Mouse (Mus musculus): Measurements from ENCODE around the gene Prima1. TPM values are rescaled to one million over a fixed set of nuclear protein-coding genes. Genes with fewer than 3 reads are reported as not detected.

The Prima1 gene
- polyA plus RNA-seq, 1 experiment = not detected

DNA sequence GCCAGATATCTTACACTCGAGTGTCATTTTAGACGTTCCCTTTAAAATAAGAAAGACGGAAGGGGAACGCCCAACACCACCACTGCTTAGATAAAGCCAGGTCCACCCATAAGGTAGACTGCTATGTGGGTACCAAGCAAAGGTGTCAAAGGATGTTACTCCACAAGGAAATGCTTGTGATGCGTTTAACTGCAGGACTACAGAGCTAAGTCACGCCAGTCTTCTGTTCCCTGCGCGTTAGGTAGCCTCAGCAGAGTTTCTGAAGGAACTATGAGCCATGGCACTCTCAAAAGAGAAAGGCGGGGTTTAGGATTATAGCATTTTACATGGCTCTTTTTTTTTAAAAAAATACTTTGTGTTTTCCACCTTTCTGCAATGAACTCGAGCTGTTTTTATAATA, 78.4 kb downstream of the Prima1 start:
- Histone ChIP-seq H3K4me1 (no peaks in the 10 kb centered on the region), H3K4me3 (replicated peaks) (no peak overlapping the region), H3K36me3 (replicated peaks; ENCODE audit: low read length) (no peaks in the 10 kb centered on the region), H3K27me3 (replicated peaks) (peaks cover 3% of the 10 kb centered on the region), H3K9me3 (no peaks in the 10 kb centered on the region)
- no peak for TF ChIP-seq GATA1 (IDR thresholded peaks at IDR 0.05; ENCODE audit: borderline replicate concordance, low read length)
- TF ChIP-seq FLI1 (IDR thresholded peaks at IDR 0.05; ENCODE audit: low read length) = no peak

- Histone ChIP-seq H3K4me3 (replicated peaks) (no peak overlapping the region), H3K27me3 (replicated peaks) (no peaks in the 10 kb centered on the region), H3K9me3 (no peaks in the 10 kb centered on the region), H3K36me3 (replicated peaks; ENCODE audit: low read length) (no peaks in the 10 kb centered on the region), H3K4me1 (no peaks in the 10 kb centered on the region)
- TF ChIP-seq FLI1 (IDR thresholded peaks at IDR 0.05; ENCODE audit: low read length) (no peak), GATA1 (IDR thresholded peaks at IDR 0.05; ENCODE audit: borderline replicate concordance, low read length) (no peak)
Observed at GRCm38 (mm10) chr12:103160721-103161120, 81.2 kb downstream of the Prima1 start.

GRCm38 (mm10) chr12:103159016-103159415, 82.9 kb downstream of the Prima1 start:
- no peak for TF ChIP-seq GATA1 (IDR thresholded peaks at IDR 0.05; ENCODE audit: borderline replicate concordance, low read length)
- no peak for TF ChIP-seq FLI1 (IDR thresholded peaks at IDR 0.05; ENCODE audit: low read length)
- Histone ChIP-seq H3K9me3 (peaks cover 3% of the 10 kb centered on the region; the same call in 1 of the 2 replicates), H3K27me3 (replicated peaks) (no peaks in the 10 kb centered on the region), H3K4me1 (no peaks in the 10 kb centered on the region), H3K4me3 (replicated peaks) (no peak overlapping the region), H3K36me3 (replicated peaks; ENCODE audit: low read length) (no peaks in the 10 kb centered on the region)

DNA sequence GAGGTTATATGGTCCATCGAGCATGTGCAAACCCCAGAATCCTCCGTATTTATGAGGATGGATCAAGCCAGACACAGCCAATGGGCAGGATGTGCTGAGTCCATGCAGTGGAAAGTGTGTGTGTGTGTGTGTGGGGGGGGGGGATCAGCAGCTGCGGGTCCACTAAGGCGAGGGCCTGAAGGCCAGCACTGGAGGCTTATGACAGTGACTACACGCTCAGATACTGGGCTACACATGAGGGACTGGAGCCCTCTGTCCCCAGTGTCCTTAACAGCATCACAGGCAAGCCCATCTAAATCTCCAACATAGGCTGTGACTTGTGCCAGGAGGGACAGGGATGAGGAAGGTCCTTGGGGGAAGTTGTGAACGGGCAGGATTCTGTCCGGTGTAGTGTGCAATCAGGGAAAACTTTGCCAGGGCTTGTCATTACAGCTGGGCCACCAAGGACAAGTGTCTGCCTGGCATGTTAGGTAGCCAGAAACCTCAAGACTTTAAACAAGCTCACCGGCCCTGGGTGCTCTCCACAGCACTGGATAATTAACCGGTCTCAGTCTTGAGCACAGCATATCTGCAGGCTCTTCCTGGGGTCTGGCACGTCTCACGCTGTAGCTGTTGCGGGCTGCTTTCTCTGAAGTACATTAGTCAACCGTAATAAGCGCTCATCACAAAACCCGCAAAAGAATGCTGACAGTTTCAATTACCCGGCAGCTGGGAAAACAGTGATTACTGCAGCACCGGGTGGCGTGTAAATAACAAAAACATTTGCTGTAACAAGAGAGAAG, 84.6 kb downstream of the Prima1 start:
- no peaks in the 10 kb centered on the region for H3K4me1 ChIP-seq
- TF ChIP-seq FLI1 (IDR thresholded peaks at IDR 0.05; ENCODE audit: low read length) = no peak
- TF ChIP-seq GATA1 (IDR thresholded peaks at IDR 0.05; ENCODE audit: borderline replicate concordance, low read length) = no peak
- no peak overlapping the region for H3K4me3 ChIP-seq (replicated peaks)
- no peaks in the 10 kb centered on the region for H3K27me3 ChIP-seq (replicated peaks)
- peaks cover 3% of the 10 kb centered on the region; the same call in 1 of the 2 replicates for H3K9me3 ChIP-seq
- H3K36me3 ChIP-seq (replicated peaks; ENCODE audit: low read length) = no peaks in the 10 kb centered on the region

DNA sequence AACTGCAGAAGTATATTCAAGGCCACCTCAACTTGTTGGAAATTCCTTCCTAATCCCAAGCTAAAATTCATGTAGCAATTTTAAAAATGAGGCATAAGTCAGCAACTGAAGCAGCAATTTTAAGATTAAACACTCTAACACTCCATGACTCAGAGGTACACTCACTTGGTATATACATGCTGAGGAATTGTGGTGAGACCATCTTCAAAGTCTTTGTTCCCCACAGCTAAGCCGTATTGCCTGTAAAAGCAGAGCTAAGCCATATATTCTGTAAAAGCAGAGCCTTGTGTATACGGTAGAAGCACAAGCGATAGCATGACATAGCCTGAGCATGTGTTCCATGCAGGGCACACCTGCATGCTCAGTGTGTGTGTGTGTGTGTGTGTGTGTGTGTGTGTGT, 86.5 kb downstream of the Prima1 start:
- no peaks in the 10 kb centered on the region for H3K36me3 ChIP-seq (replicated peaks; ENCODE audit: low read length)
- H3K4me1 ChIP-seq = no peaks in the 10 kb centered on the region
- TF ChIP-seq FLI1 (IDR thresholded peaks at IDR 0.05; ENCODE audit: low read length) (no peak), GATA1 (IDR thresholded peaks at IDR 0.05; ENCODE audit: borderline replicate concordance, low read length) (no peak)
- no peaks in the 10 kb centered on the region for H3K27me3 ChIP-seq (replicated peaks)
- peaks cover 3% of the 10 kb centered on the region; the same call in 1 of the 2 replicates for H3K9me3 ChIP-seq
- H3K4me3 ChIP-seq (replicated peaks) = no peak overlapping the region

DNA sequence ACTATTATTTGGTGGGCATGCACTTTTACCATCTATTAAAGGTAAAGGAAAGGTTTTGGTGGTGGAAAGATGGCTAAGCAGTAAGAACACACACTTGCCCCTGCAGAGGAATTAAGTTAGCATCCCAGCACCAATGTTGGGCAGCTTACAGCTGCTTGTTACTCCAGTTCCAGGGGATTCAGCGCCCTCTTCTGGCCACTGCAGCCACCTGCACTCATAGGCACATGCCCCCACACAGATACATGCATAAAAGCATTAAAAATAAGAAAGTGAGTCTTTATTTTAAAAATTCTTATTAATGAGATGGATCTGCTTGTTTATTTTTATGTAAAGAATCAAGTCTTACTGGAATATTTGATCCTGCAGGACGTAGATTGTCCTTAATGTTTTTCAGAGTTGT, 87.0 kb downstream of the Prima1 start:
- Histone ChIP-seq H3K36me3 (replicated peaks; ENCODE audit: low read length) (no peaks in the 10 kb centered on the region), H3K4me3 (replicated peaks) (no peak overlapping the region), H3K9me3 (peaks cover 3% of the 10 kb centered on the region; the same call in 1 of the 2 replicates), H3K4me1 (no peaks in the 10 kb centered on the region), H3K27me3 (replicated peaks) (no peaks in the 10 kb centered on the region)
- TF ChIP-seq FLI1 (IDR thresholded peaks at IDR 0.05; ENCODE audit: low read length) (no peak), GATA1 (IDR thresholded peaks at IDR 0.05; ENCODE audit: borderline replicate concordance, low read length) (no peak)

DNA sequence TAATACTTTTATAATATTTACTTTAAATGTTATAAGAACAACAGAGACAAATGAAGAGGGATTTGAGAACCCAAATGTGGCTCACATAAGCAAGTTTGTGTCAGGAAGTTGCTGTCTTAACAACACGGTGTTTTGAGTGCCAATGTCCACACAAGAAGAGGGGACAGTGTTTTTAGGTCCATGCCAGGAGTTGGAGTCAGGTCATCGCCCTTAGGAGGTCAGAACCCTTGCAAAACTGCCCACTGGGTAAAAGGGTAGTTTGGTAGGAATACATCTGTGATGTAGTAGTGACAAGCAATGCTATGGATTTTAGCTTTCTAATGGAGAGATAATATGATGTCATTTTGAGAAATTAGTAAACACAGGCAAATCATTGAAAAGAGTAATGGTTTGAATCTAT, 91.7 kb downstream of the Prima1 start:
- TF ChIP-seq FLI1 (IDR thresholded peaks at IDR 0.05; ENCODE audit: low read length) (no peak), GATA1 (IDR thresholded peaks at IDR 0.05; ENCODE audit: borderline replicate concordance, low read length) (no peak)

More for the DNA sequence above, 91.7 kb downstream of the Prima1 start:
- Histone ChIP-seq H3K4me3 (replicated peaks) (no peak overlapping the region), H3K9me3 (peaks cover 3% of the 10 kb centered on the region; the same call in 1 of the 2 replicates), H3K4me1 (0 out of 2 replicates have a peak, but pooled peaks cover 4% of the 10 kb centered on the region), H3K27me3 (replicated peaks) (no peaks in the 10 kb centered on the region), H3K36me3 (replicated peaks; ENCODE audit: low read length) (no peaks in the 10 kb centered on the region)

Other genes with a start within 250 kb of the Prima1 start
- gene Fam181a, start 68.8 kb upstream of the Prima1 start, polyA plus RNA-seq (2012; ENCODE audit: insufficient read depth, low replicate concordance) = not detected in 2 replicates
- 1.7 TPM in 1 of 2 replicates, not detected in the other for gene Asb2, start 113.9 kb upstream of the Prima1 start, polyA plus RNA-seq (2012; ENCODE audit: insufficient read depth, low replicate concordance)
- gene Otub2, start 146.5 kb upstream of the Prima1 start, polyA plus RNA-seq (2012; ENCODE audit: insufficient read depth, low replicate concordance) = 0.66 and 0.79 TPM in 2 replicates
- 0.28 TPM in 1 of 2 replicates, not detected in the other for gene 9330161L09Rik, start 165.7 kb upstream of the Prima1 start, polyA plus RNA-seq (2012; ENCODE audit: insufficient read depth, low replicate concordance)
- gene Ddx24, start 183.7 kb upstream of the Prima1 start, polyA plus RNA-seq (2012; ENCODE audit: insufficient read depth, low replicate concordance) = 8.3 and 20.3 TPM in 2 replicates
- gene Ifi27, start 192.1 kb upstream of the Prima1 start, polyA plus RNA-seq (2012; ENCODE audit: insufficient read depth, low replicate concordance) = 4.1 TPM in 1 of 2 replicates, not detected in the other
- gene Ifi27l2a, start 201.5 kb upstream of the Prima1 start, polyA plus RNA-seq (2012; ENCODE audit: insufficient read depth, low replicate concordance) = 26.7 TPM in 1 of 2 replicates, not detected in the other
- not detected in 2 replicates for gene Ifi27l2b, start 215.1 kb upstream of the Prima1 start, polyA plus RNA-seq (2012; ENCODE audit: insufficient read depth, low replicate concordance)